Mouse (Mus musculus): ENCODE measurements around the gene Gm28372.

The Gm28372 gene

GRCm38 (mm10) chr2:130412775-130413174 is 7.7 kb downstream of the Gm28372 start:
- DNase-seq: no peak

GRCm38 (mm10) chr2:130414094-130414856 is 9.2 kb downstream of the Gm28372 start:
- DNase-seq: no peak

GRCm38 (mm10) chr2:130421781-130422620 is 17.0 kb downstream of the Gm28372 start:
- peak; percentile 16 for DNase-seq

- DNase-seq: peak; percentile 80
Measured at GRCm38 (mm10) chr2:130423397-130424125, 18.5 kb downstream of the Gm28372 start.

DNA sequence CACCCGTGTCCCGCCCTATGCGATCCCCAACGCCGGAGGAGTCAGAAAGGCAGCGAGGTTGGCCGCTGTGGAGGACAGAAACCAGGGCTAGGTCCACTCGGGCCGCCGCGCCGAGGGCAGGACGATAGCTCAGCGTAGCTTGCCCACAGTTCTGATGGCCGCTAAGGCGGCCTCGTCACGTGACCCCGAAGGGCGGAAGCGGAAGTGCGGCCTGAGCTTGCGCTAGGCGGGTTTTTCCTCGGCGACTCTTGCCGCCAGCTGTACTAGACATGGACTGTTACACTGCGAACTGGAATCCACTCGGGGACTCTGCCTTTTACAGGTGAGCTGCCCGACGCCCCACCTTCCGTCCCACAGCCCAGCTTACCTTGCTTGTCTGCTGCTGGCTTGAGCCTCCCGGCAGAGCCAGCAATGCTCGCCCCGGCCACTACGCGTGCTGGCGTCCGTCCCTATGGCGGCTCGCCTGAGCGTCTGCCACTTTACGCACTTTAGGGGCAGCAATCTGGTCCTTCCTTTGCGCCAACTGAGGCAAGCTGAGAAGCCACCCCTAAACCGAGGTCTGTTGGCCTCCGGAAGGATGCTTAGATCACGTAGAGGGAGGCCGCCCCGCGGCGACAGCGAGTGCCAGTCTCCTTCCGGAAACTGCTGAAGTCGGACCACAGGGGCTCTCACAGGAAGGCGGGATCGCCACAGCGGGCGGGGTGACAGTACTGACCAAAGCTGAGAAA is 19.3 kb downstream of the Gm28372 start, which contains the start of the genes Vps16 and Pced1a:
TSS of gene Vps16 (plus strand) at position 214 of the 728 bp plus-strand sequence.
TSS of gene Pced1a (minus strand) at position 576 of the 728 bp plus-strand sequence.
- peak; percentile 90 for DNase-seq

DNA sequence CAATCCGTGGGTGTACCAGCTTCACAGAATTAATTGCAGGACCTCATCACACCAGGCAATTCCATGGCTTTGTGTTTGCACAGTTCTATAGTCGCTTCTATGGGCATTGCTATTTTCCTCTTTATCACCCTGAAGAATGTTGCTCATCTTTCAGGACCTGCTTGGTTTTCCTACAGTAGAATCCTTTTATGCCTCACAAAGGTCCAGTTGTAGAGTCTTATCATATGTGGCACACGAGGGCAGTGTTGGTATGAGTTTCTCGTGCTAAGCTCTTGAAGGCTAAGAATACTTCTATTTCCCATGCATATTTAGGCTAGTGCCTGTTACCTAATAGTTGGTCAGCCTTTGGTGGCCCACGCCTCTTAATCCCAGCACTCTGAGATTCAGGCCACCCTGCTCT is 20.1 kb downstream of the Gm28372 start:
- no peak for DNase-seq

DNA sequence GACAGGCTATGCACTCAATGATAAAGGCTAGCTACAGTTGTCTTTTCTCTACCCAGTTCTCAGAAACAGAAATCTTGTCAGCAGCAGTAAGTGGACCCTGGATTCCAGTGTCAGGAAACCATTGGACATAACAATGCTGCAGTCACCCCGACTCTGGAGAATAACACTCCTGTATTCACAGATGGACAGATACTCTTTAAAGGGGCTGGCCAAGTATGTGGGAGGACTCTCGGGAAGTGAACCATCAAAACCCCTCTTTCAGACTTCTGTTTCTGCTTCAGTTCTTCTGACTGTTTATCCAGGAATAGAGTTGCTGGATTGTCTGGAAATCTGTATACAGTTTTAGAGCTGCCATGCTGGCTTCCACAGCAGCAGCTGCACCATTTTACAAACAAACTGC is 24.8 kb downstream of the Gm28372 start:
- no peak for DNase-seq

DNA sequence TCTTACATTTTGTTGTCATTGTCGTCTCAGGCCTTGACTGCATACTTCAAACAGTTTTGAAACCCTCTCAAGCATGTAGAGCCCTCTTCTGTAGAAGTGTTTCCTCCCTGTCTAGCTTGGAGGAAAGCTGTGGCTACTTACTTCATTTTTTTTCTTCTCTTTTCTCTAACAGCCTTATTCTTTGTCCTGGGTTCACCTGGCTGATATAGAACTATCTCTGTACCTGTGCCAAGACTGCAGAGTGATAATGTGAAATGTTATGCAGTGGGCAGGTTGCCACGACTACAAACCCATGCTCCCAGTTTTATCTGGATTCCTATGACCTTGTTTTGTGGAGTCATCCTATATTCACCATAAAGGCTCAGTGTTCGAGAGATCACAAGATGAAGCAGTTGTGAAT is 25.4 kb downstream of the Gm28372 start:
- no peak for DNase-seq

DNA sequence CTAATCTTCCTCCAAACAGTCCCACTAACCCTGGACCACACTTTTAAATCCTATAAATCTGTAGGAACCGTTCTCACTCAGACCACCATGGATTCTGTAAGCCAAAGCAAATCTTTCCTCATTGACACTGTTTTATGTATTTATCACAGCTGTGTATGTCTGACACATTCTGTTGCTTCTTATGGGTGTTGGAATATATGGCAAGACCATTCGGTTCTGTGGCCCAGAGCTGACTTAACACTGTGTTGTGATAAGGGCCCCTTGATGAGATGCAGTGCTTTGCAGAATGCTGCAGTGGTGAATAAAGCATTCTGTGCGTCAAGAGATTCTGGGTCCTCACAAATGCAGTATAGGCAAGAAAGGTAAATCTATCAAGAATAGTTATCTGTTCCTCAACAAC is 27.1 kb downstream of the Gm28372 start:
- DNase-seq: no peak

GRCm38 (mm10) chr2:130433152-130433551 is 28.1 kb downstream of the Gm28372 start:
- DNase-seq: no peak

GRCm38 (mm10) chr2:130436769-130437168 is 31.7 kb downstream of the Gm28372 start:
- no peak for DNase-seq

DNA sequence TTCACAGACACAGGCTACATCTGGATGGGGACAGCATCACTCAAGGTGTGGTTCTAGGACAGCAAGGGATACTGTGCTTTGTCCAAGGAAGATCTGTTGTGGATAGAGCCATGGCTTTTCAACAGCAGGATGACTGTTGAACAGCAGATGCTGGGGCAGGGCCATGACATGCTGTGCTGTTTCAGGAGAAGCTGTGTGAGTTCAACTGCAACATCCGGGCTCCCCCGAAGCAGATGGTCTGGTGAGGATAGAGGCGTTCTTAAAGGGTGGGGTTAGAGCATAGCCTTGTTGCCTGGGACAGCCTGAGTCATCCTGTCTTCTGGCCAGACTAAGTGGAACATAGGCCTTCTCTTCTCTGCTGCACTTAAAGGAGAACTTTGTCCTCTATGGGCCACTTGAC is 33.8 kb downstream of the Gm28372 start:
- no peak for DNase-seq

DNA sequence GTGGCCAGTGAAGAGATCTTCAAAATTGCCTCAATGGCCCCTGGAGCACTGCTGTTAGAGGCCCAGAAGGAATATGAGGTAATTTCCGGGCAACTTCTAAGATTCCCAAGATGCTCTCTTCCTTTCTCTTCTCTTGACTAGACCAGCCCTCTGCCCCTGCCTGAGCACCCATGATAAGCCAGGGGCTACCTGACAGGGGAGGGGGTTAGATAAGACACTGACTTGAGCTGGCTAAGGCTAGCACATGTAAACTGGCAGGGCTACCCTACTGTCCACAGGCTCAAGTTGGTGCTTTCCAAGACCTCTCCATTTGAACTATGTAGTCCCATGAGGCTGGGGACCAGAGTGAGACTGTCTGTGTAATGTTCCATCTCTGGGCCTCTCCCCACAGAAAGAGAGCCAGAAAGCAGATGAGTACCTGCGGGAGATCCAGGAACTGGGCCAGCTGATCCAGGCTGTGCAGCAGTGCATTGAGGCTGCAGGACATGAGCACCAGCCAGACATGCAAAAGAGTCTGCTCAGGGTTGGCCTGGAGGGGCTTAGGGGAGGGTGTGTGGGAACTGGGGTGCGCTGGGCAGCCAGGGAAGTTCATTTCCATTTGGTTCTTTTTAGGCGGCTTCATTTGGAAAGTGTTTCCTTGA is 34.9 kb downstream of the Gm28372 start:
- no peak for DNase-seq

DNA sequence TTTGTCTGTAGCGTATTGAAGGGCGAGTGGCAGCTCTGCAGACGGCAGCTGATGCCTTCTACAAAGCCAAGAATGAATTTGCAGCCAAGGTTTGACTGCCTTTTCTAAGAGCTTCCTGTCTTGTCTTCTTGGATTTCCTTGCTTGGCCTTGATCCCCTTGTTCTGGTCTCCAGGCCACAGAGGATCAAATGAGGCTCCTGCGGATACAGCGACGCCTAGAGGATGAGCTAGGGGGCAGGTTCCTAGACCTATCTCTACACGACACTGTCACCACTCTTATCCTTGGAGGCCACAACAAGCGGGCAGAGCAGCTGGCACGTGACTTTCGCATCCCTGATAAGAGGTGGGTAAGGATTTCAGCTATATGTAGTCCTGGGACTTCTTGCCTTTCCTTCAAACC is 37.1 kb downstream of the Gm28372 start:
- no peak for DNase-seq

GRCm38 (mm10) chr2:130448449-130448848 is 43.4 kb downstream of the Gm28372 start:
- no peak for DNase-seq

DNA sequence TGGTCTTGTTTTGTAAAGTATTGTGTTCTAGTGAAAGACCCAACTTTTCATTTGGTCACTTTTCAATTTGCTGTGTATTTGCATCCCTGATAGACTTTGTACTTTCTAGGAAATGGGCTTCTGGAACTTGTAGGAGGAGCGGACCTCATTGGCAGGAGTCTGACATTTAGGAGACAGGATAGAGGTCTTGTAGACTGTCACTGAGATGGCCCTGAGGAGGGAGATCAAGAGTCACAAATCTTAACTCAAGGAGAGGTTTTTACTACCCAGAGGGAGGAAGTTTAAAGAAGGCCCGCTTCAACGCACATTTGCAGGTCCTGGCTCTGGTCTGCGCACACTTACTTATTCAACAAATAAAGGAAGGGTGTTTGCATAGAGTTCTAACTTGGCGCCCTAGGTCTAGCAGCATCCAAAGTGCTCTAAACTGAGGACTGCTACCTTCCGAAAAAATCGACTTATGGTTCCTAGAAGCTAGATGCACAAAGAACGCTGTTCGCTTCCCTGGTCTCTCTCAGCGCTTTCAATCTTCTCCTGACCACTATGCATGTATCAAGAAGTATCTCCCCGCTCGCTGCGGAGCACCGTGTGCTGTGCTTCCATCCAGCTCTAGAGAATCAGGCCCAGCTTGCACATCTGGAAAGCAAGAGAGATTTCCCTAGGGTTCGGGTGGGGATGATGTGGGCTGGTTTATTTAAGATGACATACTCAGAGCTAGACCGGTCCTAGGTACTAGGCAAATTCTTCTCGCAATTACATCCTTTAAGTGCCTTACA is 44.2 kb downstream of the Gm28372 start:
- no peak for DNase-seq

DNA sequence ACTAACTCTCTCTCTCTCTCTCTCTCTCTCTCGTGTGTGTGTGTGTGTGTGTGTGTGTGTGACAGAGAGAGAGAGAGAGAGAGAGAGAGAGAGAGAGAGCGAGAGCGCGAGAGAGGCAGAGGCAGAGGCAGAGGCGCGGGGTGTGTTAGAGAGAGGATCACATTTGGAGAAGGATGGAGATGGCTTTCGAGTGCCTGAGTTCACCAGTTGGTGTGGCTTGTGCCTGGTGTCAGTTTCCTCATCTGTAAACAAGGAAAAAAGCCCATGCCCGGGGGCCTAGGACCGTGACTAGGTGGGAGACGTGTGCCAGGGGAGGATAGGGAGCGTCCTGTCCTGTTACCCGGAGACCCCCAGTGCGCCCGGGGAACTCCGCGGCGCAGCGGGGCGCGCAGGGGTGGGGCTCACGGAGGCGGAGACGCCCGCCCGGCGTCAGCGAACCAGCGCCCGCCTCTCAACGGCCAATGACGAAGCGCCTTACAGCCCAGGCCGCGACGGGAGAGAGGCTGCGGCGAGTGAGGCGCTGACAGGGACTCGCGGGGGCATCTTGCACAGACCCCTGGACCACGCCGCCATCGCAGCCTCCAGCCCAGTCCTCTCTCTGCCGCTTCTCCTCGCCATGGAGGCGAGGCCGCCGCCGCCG is 44.9 kb downstream of the Gm28372 start, which contains the start of gene Ptpra:
TSS of gene Ptpra (plus strand) at position 485 of the 640 bp plus-strand sequence.
- DNase-seq: peak; percentile 87

DNA sequence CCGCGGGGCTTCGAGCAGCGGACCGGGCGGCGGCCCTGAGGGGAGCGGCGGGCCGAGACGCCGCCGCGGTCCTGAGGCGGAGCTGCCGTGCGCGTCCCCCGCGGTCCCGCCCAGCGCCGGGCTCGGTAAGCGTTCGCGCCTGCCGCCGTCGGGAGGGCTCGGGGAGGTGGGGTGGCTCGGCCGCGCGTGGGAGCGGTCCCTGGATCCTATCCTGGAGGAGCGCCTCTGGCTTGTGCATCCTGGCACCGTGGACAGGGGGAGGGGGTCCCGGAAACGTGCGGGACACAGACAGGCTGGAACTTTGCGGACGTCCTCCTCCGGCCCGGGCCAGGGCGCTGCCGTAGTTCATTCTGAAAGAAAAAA is 45.4 kb downstream of the Gm28372 start:
- peak; percentile 69 for DNase-seq

- no peak for DNase-seq
Measured at GRCm38 (mm10) chr2:130451086-130451726, 46.2 kb downstream of the Gm28372 start.

GRCm38 (mm10) chr2:130451727-130452090 is 46.7 kb downstream of the Gm28372 start:
- DNase-seq: no peak
